ENCODE assay signal across 8 mouse cellular contexts in the genomic region with DNA sequence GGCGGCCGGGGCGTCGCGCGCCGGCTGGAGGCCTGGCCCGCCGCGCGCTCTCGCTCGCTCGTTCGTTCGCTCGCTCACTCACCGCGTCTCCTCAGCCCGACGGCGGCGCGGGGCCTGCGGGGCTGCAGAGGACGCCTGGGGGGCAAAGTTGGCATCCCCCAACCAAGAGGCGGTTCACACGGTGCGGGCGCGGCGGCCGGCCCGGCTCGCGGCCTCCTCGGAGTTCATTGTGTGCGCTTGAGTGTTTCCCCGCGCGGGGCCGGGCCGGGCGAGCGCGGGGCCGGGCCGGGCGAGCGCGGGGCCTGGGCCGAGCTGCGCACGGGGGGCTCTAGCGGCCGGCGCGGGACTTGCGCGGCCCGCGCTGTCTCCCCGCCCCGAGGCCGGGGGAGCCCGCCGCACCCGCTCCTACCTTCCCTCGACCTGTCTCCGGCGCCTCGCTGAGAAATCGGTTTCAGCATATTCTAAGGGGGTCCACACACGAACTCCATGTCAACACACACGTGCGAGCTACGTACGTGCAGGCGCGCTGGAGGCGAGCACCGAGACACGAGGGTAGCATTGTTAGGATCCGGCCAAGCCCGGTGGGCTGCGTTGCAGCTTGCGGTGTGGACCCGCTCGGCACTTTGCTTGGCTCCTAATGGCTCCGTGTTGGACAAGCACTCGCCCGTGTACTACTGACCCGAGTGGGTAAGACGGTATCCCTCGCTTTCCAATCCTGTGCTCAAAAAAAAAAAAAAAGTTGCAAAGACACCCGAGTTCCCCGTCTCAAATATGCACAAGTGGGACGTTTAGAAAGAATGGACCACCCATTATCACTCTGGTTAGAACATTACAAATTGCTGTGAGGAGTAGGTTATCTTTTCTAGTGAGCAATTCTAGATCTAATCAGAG. TPM values are rescaled to one million over a fixed set of nuclear protein-coding genes. Genes with fewer than 3 reads are reported as not detected.
DNase-seq lines count a peak whose midpoint lies in the region; ATAC-seq lines count a peak whose summit lies in the region.

A gene (minus strand): TSS at position 685 of the 891 bp plus-strand sequence.

- ATAC-seq in hindbrain, embryonic 16.5 days = peak; percentile 87

- H3K4me2 ChIP-seq in hindbrain, embryonic 16.5 days (ENCODE audit: low read length) = peak within 1 kb of the TSS; percentile 69

- H3K36me3 ChIP-seq in hindbrain, embryonic 16.5 days (ENCODE audit: control insufficient read depth, insufficient read depth, low read length) = no peaks in the 10 kb centered on the region
- H3K36me3 ChIP-seq in megakaryocyte, embryonic 14.5 days (replicated peaks; ENCODE audit: low read length) = no peaks in the 10 kb centered on the region

- peaks cover 16% of the 10 kb centered on the region for H3K4me1 ChIP-seq in hindbrain, embryonic 16.5 days (ENCODE audit: control insufficient read depth, insufficient read depth, low read depth, low read length)
- H3K4me1 ChIP-seq in megakaryocyte, embryonic 14.5 days = peaks cover 52% of the 10 kb centered on the region

- no peaks in the 10 kb centered on the region for H3K27me3 ChIP-seq in hindbrain, embryonic 16.5 days (replicated peaks; ENCODE audit: control insufficient read depth, insufficient read depth, low read length)
- H3K27me3 ChIP-seq in megakaryocyte, embryonic 14.5 days (replicated peaks) = peaks cover 2% of the 10 kb centered on the region

- intact Hi-C loops in left cerebral cortex, postnatal 10 days (cut with DNase I) = no loop called here

- H3K27ac ChIP-seq in hindbrain, embryonic 16.5 days (ENCODE audit: low read depth, low read length) = peak within 1 kb of the TSS; percentile 100

- DNase-seq in ZHBTc4 (ENCODE audit: low read depth, low spot score) = peak; percentile 70
- DNase-seq in cerebellum, postnatal 36 days = peak; percentile 61
- peak; percentile 11 to 27 for DNase-seq in gastrocnemius, adult 8-10 months (ENCODE audit: low spot score in 2 of 2)
- DNase-seq in left cerebral cortex, postnatal 10 days (ENCODE audit: extremely low spot score in 1 of 2, low spot score in 2 of 2) = peak in 1 of 2 experiments; percentile 70
- DNase-seq in right cerebral cortex, adult 2 months (ENCODE audit: low spot score in 2 of 2) = peak; percentile 56 to 59
- DNase-seq in urinary bladder, postnatal 25 days (ENCODE audit: low spot score) = peak; percentile 44

- peak within 1 kb of the TSS; percentile 100 for H3K9ac ChIP-seq in hindbrain, embryonic 16.5 days (ENCODE audit: low read depth, low read length)

- 0% methylated on average over 44 of the region's 98 CpGs for WGBS in hindbrain, embryonic 16.5 days

- H3K4me3 ChIP-seq in hindbrain, embryonic 16.5 days (ENCODE audit: low read length) = peak within 1 kb of the TSS; percentile 87
- H3K4me3 ChIP-seq in megakaryocyte, embryonic 14.5 days (replicated peaks) = peak within 1 kb of the TSS; percentile 97

- no peaks in the 10 kb centered on the region for H3K9me3 ChIP-seq in hindbrain, embryonic 16.5 days (ENCODE audit: control insufficient read depth, low read length)
- no peaks in the 10 kb centered on the region for H3K9me3 ChIP-seq in megakaryocyte, embryonic 14.5 days

RNA-seq across cellular contexts. Expression of the gene that starts here (rescaled TPM):
- total RNA-seq in gastrocnemius, adult 8-10 months (2022) = 10 to 100 TPM; 79.7 to 99.3 (median 89.4) TPM
- 141 and 165 TPM in 2 replicates for polyA plus RNA-seq in hindbrain, embryonic 16.5 days (2015; fragmentation: Nextera tagmentation; extraction: Ambion mirVana)
- total RNA-seq in left cerebral cortex, postnatal 10 days (2021) = 100 to 1,000 TPM; 247 to 259 TPM
- polyA plus RNA-seq in megakaryocyte, embryonic 14.5 days (2012; ENCODE audit: insufficient read depth, low replicate concordance) = 5.4 and 11.2 TPM in 2 replicates

Comparison
In these comparisons a context has a peak if more than half of its experiments do, and no peak if none do; other contexts are left out.
1. RNA of the gene that starts here (polyA plus RNA-seq): 141 to 165 TPM in hindbrain, embryonic 16.5 days; 5.4 to 11.2 TPM in megakaryocyte, embryonic 14.5 days; every median in the first group is over 10 times any median in the second.